Mouse (Mus musculus) intestine, embryonic 16.5 days (tissue): ENCODE data around the gene Ift122. TPM values are rescaled to one million over a fixed set of nuclear protein-coding genes. Genes with fewer than 3 reads are reported as not detected.

Experiments used
- ATAC-seq: fragments of 200-750 bp; cut with Nextera tagmentation; 2 replicates; pipeline ENCODE4 v1.8.0; 2017; ENCODE audit warnings: moderate TSS enrichment, moderate library complexity
- H3K27ac ChIP-seq: fragments of 300-500 bp; sonication (generic); 2 replicates; pipeline ENCODE4 v1.5.1; 2014; ENCODE audit warnings: mild to moderate bottlenecking, low read length
- H3K27me3 ChIP-seq: fragments of 300-500 bp; sonication (generic); replicated peaks from 2 replicates; pipeline ENCODE4 v1.6.1; 2014; ENCODE audit warnings: low read length, control low read depth, mixed read lengths; ENCODE audit not compliant: control insufficient read depth, insufficient read depth
- H3K36me3 ChIP-seq: fragments of 300-500 bp; sonication (generic); 2 replicates; pipeline ENCODE4 v1.6.1; 2014; ENCODE audit warnings: low read length, control low read depth; ENCODE audit not compliant: control insufficient read depth, insufficient read depth
- H3K4me1 ChIP-seq: fragments of 300-500 bp; sonication (generic); 2 replicates; pipeline ENCODE4 v1.6.1; 2014; ENCODE audit warnings: low read length, control low read depth, mixed read lengths; ENCODE audit not compliant: control insufficient read depth, insufficient read depth
- H3K4me2 ChIP-seq: fragments of 300-500 bp; sonication (generic); 2 replicates; pipeline ENCODE4 v1.6.1; 2014; ENCODE audit warnings: low read depth, low read length, control low read depth
- H3K4me3 ChIP-seq: fragments of 300-500 bp; sonication (generic); 2 replicates; pipeline ENCODE4 v1.5.1; 2014; ENCODE audit warnings: mild to moderate bottlenecking, low read length
- H3K9ac ChIP-seq: fragments of 300-500 bp; sonication (generic); 2 replicates; pipeline ENCODE4 v1.6.1; 2014; ENCODE audit warnings: low read depth, low read length
- H3K9me3 ChIP-seq: fragments of 300-500 bp; sonication (generic); 2 replicates; pipeline ENCODE4 v1.6.1; 2016; ENCODE audit warnings: low read length, control low read depth; ENCODE audit not compliant: control insufficient read depth
- WGBS: fragments of 180-500 bp; shearing (Covaris S2); extraction: QIAGEN DNeasy Blood & Tissue Kit; methylation state at CpG from one replicate; pipeline ENCODE4 v1.1.7; 2014; 5-methylcytosine and 5-hydroxymethylcytosine counted together
- polyA plus RNA-seq: library from polyadenylated mRNA; unstranded; fragments of >200 nt; fragmentation: Nextera tagmentation; extraction: Ambion mirVana; gene quantifications from 2 replicates; pipeline ENCODE4 v1.2.1, GENCODE M21; 2015

Gene Ift122
- polyA plus RNA-seq, 1 experiment from 2014 or later: 13.1 TPM

- no peaks in the 10 kb centered on the region for H3K9me3 ChIP-seq
- no peak overlapping the region for H3K27ac ChIP-seq
- peak overlapping the region; percentile 43 for H3K4me3 ChIP-seq
- peaks cover 7% of the 10 kb centered on the region; the same call in 1 of the 2 replicates for H3K4me1 ChIP-seq
- H3K9ac ChIP-seq: no peak overlapping the region
- no peaks in the 10 kb centered on the region for H3K27me3 ChIP-seq
- 0 out of 2 replicates have a peak, but pooled peaks cover 4% of the 10 kb centered on the region for H3K36me3 ChIP-seq
- 63% methylated on average over 5 of the region's 5 CpGs for WGBS
- peak; percentile 30; the same call in 1 of the 2 replicates for ATAC-seq
- peak overlapping the region; percentile 80 for H3K4me2 ChIP-seq
These were observed 14.5 kb upstream of the Ift122 start for GRCm38 (mm10) chr6:115838745-115839144.

DNA sequence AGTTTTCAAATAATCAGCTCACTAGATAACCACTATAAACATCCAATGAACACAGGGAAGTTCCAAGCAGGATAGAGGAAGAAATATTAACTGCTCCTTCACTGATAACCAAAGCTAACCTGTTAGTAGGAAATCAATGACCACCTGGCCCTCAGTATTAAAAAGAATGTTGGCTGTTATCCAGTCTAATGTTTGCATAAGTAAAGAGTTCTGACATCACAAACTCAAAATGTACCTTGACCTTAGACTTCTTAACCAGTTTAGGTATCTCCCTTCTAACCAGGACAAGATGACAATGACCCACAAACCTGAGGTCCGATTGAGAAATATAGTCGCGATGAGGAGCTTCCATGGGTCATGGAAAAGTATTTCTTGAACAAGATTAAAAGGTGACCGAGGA, 8.3 kb upstream of the Ift122 start:
- H3K4me1 ChIP-seq: no peaks in the 10 kb centered on the region
- no peak overlapping the region for H3K27ac ChIP-seq
- no peak overlapping the region for H3K4me2 ChIP-seq
- peaks cover 16% of the 10 kb centered on the region; the same call in 1 of the 2 replicates for H3K36me3 ChIP-seq
- no peaks in the 10 kb centered on the region for H3K9me3 ChIP-seq
- WGBS: 95% methylated on average over 4 of the region's 4 CpGs
- H3K4me3 ChIP-seq: no peak overlapping the region
- ATAC-seq: no peak
- H3K27me3 ChIP-seq: no peaks in the 10 kb centered on the region
- H3K9ac ChIP-seq: no peak overlapping the region

GRCm38 (mm10) chr6:115846640-115847411, 6.4 kb upstream of the Ift122 start:
- peaks cover 17% of the 10 kb centered on the region; the same call in 1 of the 2 replicates for H3K36me3 ChIP-seq

DNA sequence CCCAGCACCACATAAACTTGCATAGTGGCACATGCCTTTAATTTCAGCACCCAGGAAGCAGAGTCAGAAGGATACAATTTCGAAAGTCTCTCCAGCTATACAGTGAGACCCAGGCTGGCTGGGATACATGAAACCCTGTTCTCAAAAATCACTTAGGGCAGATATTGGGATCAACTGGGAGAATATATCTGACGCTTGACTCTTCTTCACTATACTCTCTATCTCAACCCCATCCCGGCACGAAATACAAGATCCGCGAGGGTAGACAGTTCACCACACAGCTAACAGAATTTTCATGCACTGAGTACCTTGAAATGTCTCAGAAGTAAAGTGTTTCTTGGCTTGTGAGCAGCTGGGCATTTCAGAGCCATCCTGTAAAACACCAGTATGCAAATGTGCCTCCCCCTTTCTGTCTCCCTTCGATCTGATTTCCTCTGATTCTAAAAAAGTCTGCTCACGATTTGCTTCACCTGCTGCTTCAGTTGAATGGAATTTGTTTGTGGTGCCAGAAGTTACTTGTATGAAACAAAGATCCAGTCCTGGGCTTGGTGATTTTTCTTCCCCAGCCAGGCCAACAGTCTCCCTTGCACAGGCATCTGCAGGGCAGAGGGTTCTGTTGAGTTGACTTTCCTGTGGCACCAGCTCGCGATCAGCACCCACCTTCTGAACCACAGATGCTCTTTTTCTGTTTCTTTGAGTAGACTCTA, 4.5 kb upstream of the Ift122 start:
- no peak overlapping the region for H3K4me2 ChIP-seq
- H3K27ac ChIP-seq: no peak overlapping the region
- no peak overlapping the region for H3K4me3 ChIP-seq
- 0 out of 2 replicates have a peak, but pooled peaks cover 4% of the 10 kb centered on the region for H3K4me1 ChIP-seq
- H3K9ac ChIP-seq: no peak overlapping the region
- H3K9me3 ChIP-seq: no peaks in the 10 kb centered on the region
- ATAC-seq: no peak
- peaks cover 14% of the 10 kb centered on the region; the same call in 1 of the 2 replicates for H3K36me3 ChIP-seq
- H3K27me3 ChIP-seq: no peaks in the 10 kb centered on the region
- WGBS: 92% methylated on average over 10 of the region's 10 CpGs

More at GRCm38 (mm10) chr6:115846640-115847411, 6.4 kb upstream of the Ift122 start:
- Histone ChIP-seq H3K4me3 (no peak overlapping the region), H3K27me3 (no peaks in the 10 kb centered on the region), H3K4me1 (no peaks in the 10 kb centered on the region), H3K4me2 (no peak overlapping the region), H3K9ac (no peak overlapping the region), H3K27ac (no peak overlapping the region), H3K9me3 (no peaks in the 10 kb centered on the region)
- ATAC-seq: peak; percentile 44; the same call in 1 of the 2 replicates
- WGBS: 45% methylated on average over 8 of the region's 8 CpGs

GRCm38 (mm10) chr6:115852446-115853090, 702 bp upstream of the Ift122 start:
- H3K36me3 ChIP-seq: peaks cover 6% of the 10 kb centered on the region; the same call in 1 of the 2 replicates
- peak overlapping the region; percentile 73 for H3K9ac ChIP-seq
- H3K27me3 ChIP-seq: no peaks in the 10 kb centered on the region
- H3K4me3 ChIP-seq: peak overlapping the region; percentile 61
- peak overlapping the region; percentile 78 for H3K27ac ChIP-seq
- 0 out of 2 replicates have a peak, but pooled peaks cover 8% of the 10 kb centered on the region for H3K4me1 ChIP-seq
- H3K9me3 ChIP-seq: no peaks in the 10 kb centered on the region
- H3K4me2 ChIP-seq: peak overlapping the region; percentile 74
- no peak for ATAC-seq
- WGBS: 5% methylated on average over 20 of the region's 20 CpGs

DNA sequence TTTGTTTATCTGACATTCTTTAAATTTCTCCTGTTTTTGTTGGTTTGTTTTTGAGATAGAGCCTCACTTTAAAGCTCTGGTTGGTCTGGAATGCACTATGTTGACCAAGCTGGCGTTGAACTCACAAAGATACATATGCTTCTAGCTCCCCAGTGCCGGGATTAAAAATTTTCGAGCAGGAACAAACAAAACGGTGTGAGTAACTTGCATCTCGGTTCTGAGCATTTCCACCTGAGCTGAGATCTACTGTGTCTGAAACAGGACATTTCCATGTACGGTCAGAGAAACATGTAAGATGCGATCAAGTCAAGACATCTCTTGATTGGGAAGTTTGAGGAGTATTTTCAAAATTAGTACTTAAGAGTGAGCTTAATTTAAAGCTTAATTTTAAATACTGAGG, 715 bp downstream of the Ift122 start:
- WGBS: 35% methylated on average over 7 of the region's 7 CpGs
- 0 out of 2 replicates have a peak, but pooled peaks cover 2% of the 10 kb centered on the region for H3K36me3 ChIP-seq
- peak overlapping the region; percentile 59 for H3K4me3 ChIP-seq
- H3K27me3 ChIP-seq: no peaks in the 10 kb centered on the region
- peak overlapping the region; percentile 52 for H3K27ac ChIP-seq
- H3K9ac ChIP-seq: peak overlapping the region; percentile 63
- no peaks in the 10 kb centered on the region for H3K9me3 ChIP-seq
- peak overlapping the region; percentile 53 for H3K4me2 ChIP-seq
- no peak for ATAC-seq
- peaks cover 10% of the 10 kb centered on the region for H3K4me1 ChIP-seq

- no peak overlapping the region for H3K4me3 ChIP-seq
- no peak overlapping the region for H3K27ac ChIP-seq
- H3K9me3 ChIP-seq: no peaks in the 10 kb centered on the region
- no peak overlapping the region for H3K9ac ChIP-seq
- H3K4me2 ChIP-seq: no peak overlapping the region
- ATAC-seq: no peak
- H3K36me3 ChIP-seq: 0 out of 2 replicates have a peak, but pooled peaks cover 2% of the 10 kb centered on the region
- H3K4me1 ChIP-seq: peaks cover 14% of the 10 kb centered on the region
- 69% methylated on average over 2 of the region's 2 CpGs for WGBS
- H3K27me3 ChIP-seq: no peaks in the 10 kb centered on the region
These were observed 1.2 kb downstream of the Ift122 start for GRCm38 (mm10) chr6:115854432-115854831.

DNA sequence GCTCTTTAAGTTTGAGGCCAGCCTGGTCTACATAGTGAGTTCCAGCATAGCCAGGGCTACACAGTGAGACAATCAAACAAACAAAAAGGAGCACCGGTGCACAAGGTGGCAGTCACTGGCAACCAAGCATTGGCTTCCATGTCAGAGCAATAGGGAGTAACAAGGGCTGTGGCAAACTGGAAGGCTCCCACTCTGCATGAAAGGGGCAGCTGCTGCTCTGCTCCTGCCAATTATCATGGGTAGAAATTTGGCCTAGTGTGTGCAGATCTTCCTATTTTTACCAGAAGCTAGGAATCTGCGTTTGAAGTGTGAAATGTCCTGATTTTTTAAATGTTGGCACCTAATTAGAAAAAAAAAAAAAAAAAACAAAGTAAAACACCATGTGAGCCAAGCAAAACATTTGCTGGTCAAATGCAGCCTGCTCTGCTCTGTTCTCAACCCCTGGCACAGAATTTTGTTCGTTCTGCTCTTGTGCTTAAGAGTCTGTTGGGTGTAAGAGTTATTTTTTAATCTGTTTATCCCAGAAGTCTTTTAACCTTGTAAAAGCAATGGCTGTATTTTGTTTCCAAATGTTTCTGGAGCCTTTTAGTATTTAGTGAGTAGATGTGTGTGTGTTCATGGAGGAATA, 2.6 kb downstream of the Ift122 start:
- H3K9ac ChIP-seq: no peak overlapping the region
- H3K27me3 ChIP-seq: no peaks in the 10 kb centered on the region
- no peaks in the 10 kb centered on the region for H3K9me3 ChIP-seq
- H3K36me3 ChIP-seq: 0 out of 2 replicates have a peak, but pooled peaks cover 2% of the 10 kb centered on the region
- no peak overlapping the region for H3K4me3 ChIP-seq
- ATAC-seq: no peak
- H3K27ac ChIP-seq: no peak overlapping the region
- 81% methylated on average over 3 of the region's 3 CpGs for WGBS
- no peak overlapping the region for H3K4me2 ChIP-seq
- peaks cover 21% of the 10 kb centered on the region for H3K4me1 ChIP-seq
